Mouse (Mus musculus): Measurements from ENCODE around the gene P2ry12.

GRCm38 (mm10) chr3:59297653-59298052, 35.0 kb upstream of the P2ry12 start:
- TF ChIP-seq GATA1 (IDR thresholded peaks at IDR 0.05; ENCODE audit: low read length) = no peak
- TF ChIP-seq TAL1 (IDR thresholded peaks at IDR 0.05; ENCODE audit: low read length) = no peak
